Mouse (Mus musculus) spleen, adult 12 weeks (tissue): ENCODE measurements around the gene Terb1.

Experiments
- DNase-seq: peaks from one replicate; pipeline ENCODE4 v3.0.0; 2022; ENCODE audit warnings: low spot score

Terb1 gene

GRCm38 (mm10) chr8:104448796-104449195 is 60.9 kb downstream of the Terb1 start:
- DNase-seq = no peak

- no peak for DNase-seq
These were observed 63.7 kb downstream of the Terb1 start for GRCm38 (mm10) chr8:104446016-104446415.

GRCm38 (mm10) chr8:104445248-104445647 is 64.5 kb downstream of the Terb1 start:
- DNase-seq = no peak

GRCm38 (mm10) chr8:104443125-104443679 is 66.5 kb downstream of the Terb1 start:
- DNase-seq = no peak

GRCm38 (mm10) chr8:104442299-104443124 is 67.2 kb downstream of the Terb1 start, which contains the start of gene Dync1li2:
Dync1li2 (minus strand) TSS chr8:104443047.
- peak; percentile 91 for DNase-seq

GRCm38 (mm10) chr8:104441613-104442012 is 68.1 kb downstream of the Terb1 start:
- DNase-seq = no peak

- DNase-seq = no peak
These were observed 70.2 kb downstream of the Terb1 start for GRCm38 (mm10) chr8:104439461-104439860.

- DNase-seq = no peak
These were observed 72.1 kb downstream of the Terb1 start for GRCm38 (mm10) chr8:104437494-104438135.

- DNase-seq = no peak
These were observed 73.1 kb downstream of the Terb1 start for GRCm38 (mm10) chr8:104436591-104436990.

- DNase-seq = peak; percentile 93
These were observed 73.7 kb downstream of the Terb1 start for GRCm38 (mm10) chr8:104436038-104436437.

- no peak for DNase-seq
These were observed 74.8 kb downstream of the Terb1 start for GRCm38 (mm10) chr8:104434826-104435354.

GRCm38 (mm10) chr8:104434275-104434674 is 75.4 kb downstream of the Terb1 start:
- no peak for DNase-seq

GRCm38 (mm10) chr8:104433191-104433842 is 76.4 kb downstream of the Terb1 start:
- no peak for DNase-seq

GRCm38 (mm10) chr8:104432656-104433055 is 77.1 kb downstream of the Terb1 start:
- DNase-seq = no peak

- DNase-seq = no peak
These were observed 79.5 kb downstream of the Terb1 start for GRCm38 (mm10) chr8:104430230-104430629.

- DNase-seq = no peak
These were observed 82.0 kb downstream of the Terb1 start for GRCm38 (mm10) chr8:104427703-104428102.

GRCm38 (mm10) chr8:104422313-104422712 is 87.4 kb downstream of the Terb1 start:
- no peak for DNase-seq

- no peak for DNase-seq
These were observed 93.7 kb downstream of the Terb1 start for GRCm38 (mm10) chr8:104416022-104416421.

GRCm38 (mm10) chr8:104414204-104414603 is 95.5 kb downstream of the Terb1 start:
- no peak for DNase-seq

- no peak for DNase-seq
These were observed 95.9 kb downstream of the Terb1 start for GRCm38 (mm10) chr8:104413770-104414169.

- DNase-seq = no peak
These were observed 96.7 kb downstream of the Terb1 start for GRCm38 (mm10) chr8:104412805-104413532.

GRCm38 (mm10) chr8:104411972-104412371 is 97.7 kb downstream of the Terb1 start:
- no peak for DNase-seq
